Mouse (Mus musculus) limb, embryonic 10.5 days (tissue): ENCODE results near the gene 1700020L24Rik. TPM values are rescaled to one million over a fixed set of nuclear protein-coding genes. Genes with fewer than 3 reads are reported as not detected.
A peak's percentile ranks its signal among the peaks of the same experiment; 100 is the strongest.

Experiments used
- DNase-seq: peaks from one replicate; pipeline ENCODE4 v3.0.0-alpha.2; 2017; ENCODE audit warnings: low spot score
- H3K27ac ChIP-seq: fragments of 300-500 bp; sonication (generic); 2 replicates; pipeline ENCODE4 v1.5.1; 2016; ENCODE audit warnings: mild to moderate bottlenecking
- H3K27me3 ChIP-seq: fragments of 300-500 bp; sonication (generic); 2 replicates; pipeline ENCODE4 v1.6.1; 2016; ENCODE audit warnings: low read depth, mild to moderate bottlenecking; ENCODE audit not compliant: poor library complexity, severe bottlenecking
- H3K36me3 ChIP-seq: fragments of 300-500 bp; sonication (generic); 2 replicates; pipeline ENCODE4 v1.6.1; 2016; ENCODE audit warnings: mild to moderate bottlenecking, moderate library complexity
- H3K4me1 ChIP-seq: fragments of 300-500 bp; sonication (generic); 2 replicates; pipeline ENCODE4 v1.6.1; 2016
- H3K4me3 ChIP-seq: fragments of 300-500 bp; sonication (generic); 2 replicates; pipeline ENCODE4 v1.5.1; 2016; ENCODE audit warnings: mild to moderate bottlenecking, moderate library complexity
- H3K9me3 ChIP-seq: fragments of 300-500 bp; sonication (generic); replicated peaks from 2 replicates; pipeline ENCODE4 v1.6.1; 2016; ENCODE audit warnings: mild to moderate bottlenecking
- WGBS: fragments of 180-500 bp; shearing (Covaris S2); methylation state at CpG from one replicate; pipeline ENCODE4 v1.1.7; 2016; 5-methylcytosine and 5-hydroxymethylcytosine counted together
- polyA plus RNA-seq: library from polyadenylated mRNA; unstranded; fragments of >200 nt; fragmentation: Nextera tagmentation; extraction: Ambion mirVana; gene quantifications from 2 replicates; pipeline ENCODE4 v1.2.1, GENCODE M21; 2016

Gene 1700020L24Rik
- polyA plus RNA-seq, 1 experiment from 2014 or later = 0.31 TPM

GRCm38 (mm10) chr11:83462711-83463244, 25.3 kb downstream of the 1700020L24Rik start, which contains the start of gene Mmp28:
TSS of gene Mmp28 (minus strand) at chr11:83463071.
- under 1% methylated on average over 42 of the region's 42 CpGs for WGBS
- DNase-seq = peak; percentile 62
- Histone ChIP-seq H3K9me3 (no peaks in the 10 kb centered on the region), H3K4me1 (peaks cover 37% of the 10 kb centered on the region), H3K27me3 (peaks cover 71% of the 10 kb centered on the region), H3K36me3 (no peaks in the 10 kb centered on the region), H3K4me3 (peak within 1 kb of the TSS; percentile 77), H3K27ac (peak within 1 kb of the TSS; percentile 68)

DNA sequence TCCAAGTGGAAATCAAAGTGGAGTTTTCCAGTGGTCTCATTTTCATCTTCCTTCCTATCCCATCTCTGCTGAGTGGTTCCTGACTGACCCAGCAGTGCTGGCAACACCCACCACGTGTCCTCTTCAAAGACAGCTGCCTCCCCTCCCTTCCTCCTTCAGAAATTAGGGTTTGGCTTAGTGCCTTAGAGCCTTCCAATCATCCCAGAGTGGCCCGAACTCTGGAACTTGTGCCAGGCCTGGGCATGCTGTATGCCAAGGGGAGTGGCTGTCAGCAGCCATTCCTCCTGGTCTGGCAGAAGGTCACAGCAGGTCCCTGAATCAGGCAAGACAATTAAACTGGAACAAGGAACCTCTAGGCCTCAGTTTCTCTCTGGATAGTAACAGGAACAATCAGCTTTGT, 28.5 kb downstream of the 1700020L24Rik start:
- Histone ChIP-seq H3K27me3 (peaks cover 63% of the 10 kb centered on the region), H3K4me1 (peaks cover 25% of the 10 kb centered on the region), H3K9me3 (no peaks in the 10 kb centered on the region), H3K4me3 (no peak overlapping the region), H3K36me3 (no peaks in the 10 kb centered on the region), H3K27ac (0 out of 2 replicates have a peak overlapping the region, but pooled peaks have one; percentile 56)
- 25% methylated on average over 2 of the region's 2 CpGs for WGBS
- DNase-seq = no peak

DNA sequence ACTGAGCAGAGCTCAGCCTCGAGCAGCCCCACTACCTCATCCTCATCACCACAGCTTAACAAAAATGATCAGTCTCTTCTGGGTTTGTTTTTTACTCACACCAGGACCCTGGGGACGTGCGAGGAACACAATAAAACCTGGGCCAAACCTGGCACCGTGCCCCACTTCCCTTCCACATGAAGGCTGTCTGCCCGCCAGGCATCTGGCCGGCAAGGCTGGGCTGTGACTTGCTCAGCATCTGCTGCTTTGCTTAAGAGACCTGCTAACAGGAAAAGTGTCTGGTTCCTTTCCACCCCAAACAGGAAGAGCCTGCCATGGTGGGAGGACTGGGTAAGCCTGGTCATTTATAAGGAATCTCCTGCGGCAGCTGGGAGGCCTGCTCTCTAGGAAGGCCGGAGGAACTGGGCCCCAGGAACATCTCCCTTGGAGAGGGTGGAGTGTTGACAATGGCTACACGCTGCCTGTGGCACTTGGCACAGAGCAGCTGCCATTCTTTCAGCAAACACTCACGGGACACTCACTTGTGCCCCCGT, 29.7 kb downstream of the 1700020L24Rik start:
- DNase-seq = no peak
- no peak overlapping the region for H3K4me3 ChIP-seq
- no peaks in the 10 kb centered on the region for H3K36me3 ChIP-seq
- H3K4me1 ChIP-seq = peaks cover 30% of the 10 kb centered on the region
- no peaks in the 10 kb centered on the region for H3K9me3 ChIP-seq
- H3K27ac ChIP-seq = no peak overlapping the region; the same call in 1 of the 2 replicates
- peaks cover 54% of the 10 kb centered on the region for H3K27me3 ChIP-seq
- WGBS = 71% methylated on average over 11 of the region's 11 CpGs

DNA sequence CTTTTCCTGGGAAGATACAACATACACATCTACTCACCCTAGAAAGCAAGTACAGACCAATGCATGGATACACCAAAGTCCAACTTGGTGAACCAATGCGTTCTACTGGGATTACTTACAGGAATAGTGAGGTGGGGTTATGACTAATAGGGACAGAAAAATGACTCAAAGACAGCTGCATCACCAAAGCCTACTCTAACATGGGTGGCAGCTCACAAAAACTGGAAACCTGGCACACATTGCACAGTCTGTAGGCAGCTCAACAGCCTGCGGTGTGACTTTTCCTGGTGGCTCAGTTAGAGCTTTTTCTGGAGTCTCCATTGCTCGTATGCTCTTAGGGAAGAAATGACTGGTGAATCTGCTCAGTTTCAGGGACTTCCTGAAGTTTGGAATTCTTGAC, 31.3 kb downstream of the 1700020L24Rik start:
- 92% methylated on average over 3 of the region's 3 CpGs for WGBS
- no peaks in the 10 kb centered on the region for H3K9me3 ChIP-seq
- peaks cover 38% of the 10 kb centered on the region for H3K27me3 ChIP-seq
- H3K27ac ChIP-seq = no peak overlapping the region
- no peaks in the 10 kb centered on the region for H3K36me3 ChIP-seq
- H3K4me1 ChIP-seq = peaks cover 18% of the 10 kb centered on the region
- DNase-seq = no peak
- no peak overlapping the region for H3K4me3 ChIP-seq

DNA sequence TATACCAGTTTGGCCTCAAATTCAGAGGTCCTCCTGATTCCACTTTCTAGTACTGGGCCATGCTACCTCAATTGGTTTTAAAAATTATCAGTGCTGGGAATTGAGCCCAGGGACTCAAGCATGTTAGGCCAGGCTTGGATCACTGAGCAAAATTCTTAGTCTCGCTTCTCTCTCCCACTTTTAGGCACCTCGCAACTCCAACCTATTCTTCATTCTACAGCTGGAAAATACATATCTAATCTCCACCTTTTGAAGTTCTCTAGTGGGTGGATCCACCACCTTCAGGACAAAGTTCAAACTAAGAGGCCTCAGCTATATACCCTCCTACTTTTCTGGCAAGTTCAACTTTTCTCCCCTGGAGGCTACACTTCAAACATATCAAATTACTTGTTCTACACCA, 34.3 kb downstream of the 1700020L24Rik start:
- Histone ChIP-seq H3K4me3 (peak overlapping the region; percentile 86; the same call in 1 of the 2 replicates), H3K27ac (no peak overlapping the region)

DNA sequence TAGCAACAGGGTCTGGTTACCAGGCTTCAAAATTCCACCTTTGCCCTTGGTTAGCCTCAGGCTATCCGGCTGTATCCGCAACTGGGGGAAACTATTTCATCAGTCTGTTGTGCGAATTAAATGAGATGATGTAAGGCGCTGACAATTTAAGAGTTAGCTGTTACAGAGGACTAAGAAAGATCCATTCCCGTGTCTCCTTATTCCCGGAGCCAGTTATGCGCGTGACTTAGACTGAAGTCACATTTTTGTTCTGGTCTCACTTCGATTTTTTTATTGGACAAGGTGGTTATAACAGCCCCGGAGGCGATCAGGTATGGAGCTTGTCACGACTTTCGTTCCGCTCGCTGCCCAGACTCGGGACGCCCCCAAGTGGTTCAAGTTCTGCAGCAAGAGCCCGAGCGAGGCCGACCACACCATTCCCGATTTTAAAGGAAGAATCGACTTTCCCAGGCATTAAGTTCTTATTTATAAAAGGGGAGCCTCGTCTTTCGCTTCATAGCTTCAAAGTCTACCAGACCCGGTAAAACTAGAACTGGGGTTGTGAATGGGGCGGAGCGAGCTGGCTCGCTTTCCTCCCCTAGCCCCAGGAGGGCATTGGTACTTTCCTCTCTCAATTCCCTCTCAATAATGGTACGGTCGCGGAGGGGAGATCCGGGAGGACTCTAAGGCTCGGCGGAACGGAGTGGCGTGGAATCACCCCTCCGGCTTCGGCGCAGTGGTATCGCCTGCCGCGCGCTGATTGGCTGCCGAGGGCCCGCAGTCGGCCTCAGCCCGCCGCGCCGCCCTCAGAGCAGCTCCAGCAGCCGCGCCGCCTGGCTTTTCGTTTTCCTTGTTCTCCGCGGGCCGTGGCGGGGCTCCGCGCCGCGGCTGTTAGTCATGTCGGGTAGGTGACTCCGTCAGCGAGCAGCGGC, 35.1 kb downstream of the 1700020L24Rik start, which contains the start of gene Taf15:
Gene Taf15 (plus strand): TSS at position 763 of the 911 bp plus-strand sequence.
- peak within 1 kb of the TSS; percentile 99 for H3K27ac ChIP-seq
- peaks cover 19% of the 10 kb centered on the region for H3K36me3 ChIP-seq
- H3K4me3 ChIP-seq = peak within 1 kb of the TSS; percentile 86
- 0 out of 2 replicates have a peak, but pooled peaks cover 8% of the 10 kb centered on the region for H3K27me3 ChIP-seq
- peaks cover 20% of the 10 kb centered on the region for H3K4me1 ChIP-seq
- peak; percentile 98 for DNase-seq
- under 1% methylated on average over 66 of the region's 66 CpGs for WGBS
- no peaks in the 10 kb centered on the region for H3K9me3 ChIP-seq

More for the DNA sequence above, 34.3 kb downstream of the 1700020L24Rik start:
- WGBS = 80% methylated on average over 2 of the region's 2 CpGs
- peaks cover 8% of the 10 kb centered on the region; the same call in 1 of the 2 replicates for H3K27me3 ChIP-seq
- H3K9me3 ChIP-seq = no peaks in the 10 kb centered on the region
- no peak for DNase-seq
- H3K4me1 ChIP-seq = peaks cover 26% of the 10 kb centered on the region
- peaks cover 11% of the 10 kb centered on the region for H3K36me3 ChIP-seq

DNA sequence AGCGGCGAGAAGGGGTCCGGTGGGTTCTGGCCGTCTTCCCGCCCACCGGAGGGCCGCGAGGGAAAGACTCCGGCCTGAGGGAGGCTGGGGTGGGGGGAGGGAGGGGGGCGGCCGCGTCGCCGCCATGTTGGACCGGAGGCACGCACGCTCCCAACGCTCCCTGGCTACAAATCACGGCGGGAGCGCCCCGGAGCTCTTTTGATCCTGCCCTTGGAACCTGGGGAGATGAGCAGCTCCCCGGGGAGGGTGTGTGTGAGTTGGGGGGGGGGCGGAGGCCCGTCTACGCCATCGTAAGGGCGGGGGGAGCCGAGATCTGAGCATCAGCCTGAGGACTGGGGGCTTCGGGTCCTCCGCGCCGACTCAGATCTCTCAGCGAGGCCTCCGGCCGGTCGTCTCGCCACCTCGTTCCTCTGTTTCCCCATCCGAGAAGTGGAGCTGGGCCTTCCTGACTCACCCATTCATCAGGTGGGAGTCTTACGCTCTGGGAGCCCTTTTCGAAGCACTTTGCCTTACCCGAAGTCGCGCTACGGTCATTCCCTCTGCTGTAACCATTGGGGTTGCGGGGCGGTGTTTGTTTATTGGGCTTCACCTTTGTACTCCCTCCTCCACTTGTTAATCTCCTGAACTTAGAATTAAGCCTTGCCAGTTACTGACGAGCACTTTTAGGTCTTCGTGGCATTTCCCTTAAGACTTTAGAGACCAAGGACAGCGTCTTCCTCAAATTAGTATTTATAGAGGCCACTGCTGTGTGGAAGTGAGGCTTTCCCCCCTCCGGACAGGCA, 35.9 kb downstream of the 1700020L24Rik start:
- peak overlapping the region; percentile 86 for H3K4me3 ChIP-seq
- 1% methylated on average over 51 of the region's 52 CpGs for WGBS
- no peak for DNase-seq
- H3K27me3 ChIP-seq = 0 out of 2 replicates have a peak, but pooled peaks cover 8% of the 10 kb centered on the region
- peaks cover 27% of the 10 kb centered on the region for H3K36me3 ChIP-seq
- H3K4me1 ChIP-seq = peaks cover 20% of the 10 kb centered on the region
- H3K9me3 ChIP-seq = no peaks in the 10 kb centered on the region
- peak overlapping the region; percentile 99 for H3K27ac ChIP-seq

Other genes with a start within 250 kb of the 1700020L24Rik start
- gene Slfn3, start 246.3 kb upstream of the 1700020L24Rik start, polyA plus RNA-seq = 0.19 and 0.29 TPM in 2 replicates
- gene Slfn14, start 151.0 kb upstream of the 1700020L24Rik start, polyA plus RNA-seq = 0.08 and 0.15 TPM in 2 replicates
- gene Ap2b1, start 138.7 kb upstream of the 1700020L24Rik start, polyA plus RNA-seq = 53.4 and 60.4 TPM in 2 replicates
- 13.0 and 13.9 TPM in 2 replicates for gene Pex12, start 135.1 kb upstream of the 1700020L24Rik start, polyA plus RNA-seq
- gene Rasl10b, start 28.5 kb upstream of the 1700020L24Rik start, polyA plus RNA-seq = 1.5 and 1.6 TPM in 2 replicates
- gene Gas2l2, start 8.2 kb upstream of the 1700020L24Rik start, polyA plus RNA-seq = not detected in 2 replicates
- 0.75 and 2.3 TPM in 2 replicates for gene Mmp28, start 25.4 kb downstream of the 1700020L24Rik start, polyA plus RNA-seq
- 11.3 and 11.9 TPM in 2 replicates for gene Taf15, start 35.4 kb downstream of the 1700020L24Rik start, polyA plus RNA-seq
- not detected in 2 replicates for gene Heatr9, start 84.5 kb downstream of the 1700020L24Rik start, polyA plus RNA-seq
- not detected in 2 replicates for gene Ccl5, start 92.8 kb downstream of the 1700020L24Rik start, polyA plus RNA-seq
- 0.78 and 1.2 TPM in 2 replicates for gene Ccl9, start 141.0 kb downstream of the 1700020L24Rik start, polyA plus RNA-seq
- gene Ccl6, start 155.4 kb downstream of the 1700020L24Rik start, polyA plus RNA-seq = 1.3 and 1.6 TPM in 2 replicates
- gene Rpl9-ps1, start 207.9 kb downstream of the 1700020L24Rik start, polyA plus RNA-seq = not detected in 2 replicates
- gene Ccl3, start 211.7 kb downstream of the 1700020L24Rik start, polyA plus RNA-seq = 0.20 and 0.26 TPM in 2 replicates
- gene Ccl4, start 224.9 kb downstream of the 1700020L24Rik start, polyA plus RNA-seq = 0.23 TPM in 1 of 2 replicates, not detected in the other